Mouse (Mus musculus) cortical plate, adult 2 months (tissue): ENCODE measurements at regions not wholly inside any gene's neighbourhood (a gene's known extent, or its start where the extent isn't known, plus 50 kb on each side); places are given as distances from the start of the nearest gene placed in this dataset.

Experiments
- CTCF ChIP-seq: fragments of 200-500 bp; IDR thresholded peaks from 2 replicates; pipeline ENCODE4 v1.5.1; 2011; ENCODE audit warnings: mild to moderate bottlenecking, control low read depth, low read length; ENCODE audit not compliant: insufficient read depth; ENCODE audit errors: extremely low read depth
- POLR2A ChIP-seq: fragments of 200-500 bp; IDR thresholded peaks from 2 replicates; pipeline ENCODE4 v1.6.1; 2011; ENCODE audit warnings: mild to moderate bottlenecking, low read length, control low read depth; ENCODE audit not compliant: insufficient read depth; ENCODE audit errors: extremely low read depth

DNA sequence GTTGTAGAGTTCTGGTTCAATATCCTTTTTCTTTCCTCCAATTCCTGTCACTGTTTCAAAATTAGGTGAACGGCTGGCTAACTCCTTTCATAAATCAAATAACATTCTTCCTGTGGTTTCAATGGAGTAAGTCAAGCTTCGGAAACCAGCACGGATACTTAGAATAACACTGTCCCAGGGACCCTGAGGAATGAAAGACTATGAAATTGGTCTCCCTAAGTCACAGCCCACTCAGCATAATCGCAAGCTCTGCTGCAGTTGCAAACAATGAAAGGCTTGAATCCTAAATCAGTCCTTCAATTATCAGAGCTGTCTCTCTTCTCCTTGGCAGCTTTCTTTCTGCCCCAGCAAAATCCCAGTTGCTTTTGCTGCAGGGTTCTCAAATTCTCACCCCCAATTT is 475.8 kb downstream of the Rps29 start:
- TF ChIP-seq POLR2A: no peak
- no peak for TF ChIP-seq CTCF
